Mouse (Mus musculus) limb, embryonic 11.5 days (tissue): Measurements from ENCODE around the gene Per2. TPM values are rescaled to one million over a fixed set of nuclear protein-coding genes. Genes with fewer than 3 reads are reported as not detected.
A peak's percentile ranks its signal among the peaks of the same experiment; 100 is the strongest.

Experiments
- ATAC-seq: fragments of 200-750 bp; cut with Nextera tagmentation; 2 replicates; pipeline ENCODE4 v1.8.0; 2017; ENCODE audit warnings: low read depth; ENCODE audit not compliant: insufficient number of reproducible peaks, low FRiP score, low TSS enrichment
- DNase-seq: peaks from one replicate; pipeline ENCODE4 v3.0.0-alpha.2; 2015; ENCODE audit warnings: low spot score
- H3K27ac ChIP-seq: fragments of 300-500 bp; sonication (generic); replicated peaks from 2 replicates; pipeline ENCODE4 v1.5.1; 2014; ENCODE audit warnings: low read depth, mild to moderate bottlenecking, low read length
- H3K27me3 ChIP-seq: fragments of 300-500 bp; sonication (generic); 2 replicates; pipeline ENCODE4 v1.6.1; 2014; ENCODE audit warnings: mild to moderate bottlenecking, low read length, mixed read lengths; ENCODE audit not compliant: control insufficient read depth, insufficient read depth
- H3K36me3 ChIP-seq: fragments of 300-500 bp; sonication (generic); 2 replicates; pipeline ENCODE4 v1.6.1; 2014; ENCODE audit warnings: mild to moderate bottlenecking, low read length, moderate library complexity, mixed read lengths; ENCODE audit not compliant: control insufficient read depth, insufficient read depth
- H3K4me1 ChIP-seq: fragments of 300-500 bp; sonication (generic); 2 replicates; pipeline ENCODE4 v1.6.1; 2014; ENCODE audit warnings: low read length, mixed read lengths; ENCODE audit not compliant: control insufficient read depth, insufficient read depth
- H3K4me2 ChIP-seq: fragments of 300-500 bp; sonication (generic); 2 replicates; pipeline ENCODE4 v1.6.1; 2014; ENCODE audit warnings: low read depth, mild to moderate bottlenecking, moderate library complexity; ENCODE audit not compliant: severe bottlenecking
- H3K4me3 ChIP-seq: fragments of 300-500 bp; sonication (generic); 2 replicates; pipeline ENCODE4 v1.5.1; 2014; ENCODE audit warnings: low read depth, low read length
- H3K9ac ChIP-seq: fragments of 300-500 bp; sonication (generic); 2 replicates; pipeline ENCODE4 v1.6.1; 2014; ENCODE audit warnings: mild to moderate bottlenecking, low read length
- H3K9me3 ChIP-seq: fragments of 300-500 bp; sonication (generic); 2 replicates; pipeline ENCODE4 v1.6.1; 2016; ENCODE audit warnings: low read length; ENCODE audit not compliant: control insufficient read depth
- WGBS: fragments of 180-500 bp; shearing (Covaris S2); extraction: QIAGEN DNeasy Blood & Tissue Kit; methylation state at CpG from one replicate; pipeline ENCODE4 v1.1.7; 2014; 5-methylcytosine and 5-hydroxymethylcytosine counted together
- polyA plus RNA-seq: library from polyadenylated mRNA; unstranded; fragments of >200 nt; fragmentation: Nextera tagmentation; extraction: Ambion mirVana; gene quantifications from 2 replicates; pipeline ENCODE4 v1.2.1, GENCODE M21; 2014

The Per2 gene
- polyA plus RNA-seq, 1 experiment from 2014 or later = 1.4 TPM

DNA sequence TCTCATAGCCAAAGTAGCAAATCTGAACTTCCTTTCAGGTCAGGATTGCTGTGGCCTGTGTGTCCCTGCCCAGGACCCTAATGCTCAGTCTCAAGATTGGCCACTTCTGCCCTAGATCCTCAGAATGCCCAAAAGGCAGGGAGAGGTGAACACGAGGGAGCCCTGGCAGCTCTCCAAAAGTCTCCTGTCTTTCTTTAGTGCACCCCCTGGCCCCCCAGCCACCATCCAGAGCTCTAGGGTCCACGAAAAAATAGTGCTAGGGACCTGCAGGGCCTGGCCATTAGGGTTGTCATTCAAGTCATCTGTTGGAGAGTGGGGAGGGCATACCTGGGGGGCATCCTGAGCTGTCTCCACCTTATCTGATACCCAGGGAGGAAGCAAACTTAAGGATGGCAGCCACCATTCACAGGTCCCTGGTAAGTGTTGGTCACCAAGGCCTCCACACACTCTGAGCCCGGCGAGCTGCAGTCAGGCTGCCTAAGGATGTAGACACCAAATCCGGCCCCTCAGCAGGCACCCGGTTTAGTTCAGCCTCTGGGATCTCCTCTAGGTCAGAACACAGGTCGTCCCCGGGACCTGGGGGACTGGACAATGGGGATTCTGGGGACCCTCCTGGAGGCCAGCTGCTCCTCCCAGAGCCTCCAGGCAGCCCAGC is 47.4 kb downstream of the Per2 start:
- no peak for ATAC-seq
- peaks cover 2% of the 10 kb centered on the region; the same call in 1 of the 2 replicates for H3K36me3 ChIP-seq
- WGBS = 73% methylated on average over 8 of the region's 8 CpGs
- peaks cover 24% of the 10 kb centered on the region for H3K4me1 ChIP-seq
- peak; percentile 25 for DNase-seq
- H3K4me3 ChIP-seq = peak overlapping the region; percentile 73
- no peak overlapping the region for H3K27ac ChIP-seq
- no peaks in the 10 kb centered on the region for H3K9me3 ChIP-seq
- no peaks in the 10 kb centered on the region for H3K27me3 ChIP-seq
- peak overlapping the region; percentile 99 for H3K4me2 ChIP-seq
- H3K9ac ChIP-seq = peak overlapping the region; percentile 85

DNA sequence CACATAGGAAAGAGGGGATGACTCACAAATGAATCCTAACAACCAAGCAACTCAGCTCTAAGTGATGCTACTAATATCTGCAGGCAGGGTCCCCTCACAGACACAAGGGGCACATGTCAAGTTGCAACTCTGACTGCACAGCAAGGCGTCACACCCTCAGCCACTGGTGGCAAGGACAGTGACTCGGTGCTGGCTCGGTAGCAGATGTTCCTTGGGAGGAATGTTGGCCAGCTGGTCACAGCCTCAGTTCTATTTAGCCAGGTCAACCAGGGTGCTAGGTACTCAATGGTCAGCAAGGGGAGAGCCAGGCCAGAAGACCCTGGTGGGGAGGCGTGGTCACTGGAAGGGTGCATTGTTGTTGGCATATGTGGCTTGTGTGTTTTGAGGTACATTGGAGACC is 51.3 kb downstream of the Per2 start:
- H3K36me3 ChIP-seq = peaks cover 2% of the 10 kb centered on the region; the same call in 1 of the 2 replicates
- H3K27ac ChIP-seq = no peak overlapping the region
- DNase-seq = no peak
- 72% methylated on average over 4 of the region's 4 CpGs for WGBS
- no peak overlapping the region for H3K4me3 ChIP-seq
- no peak overlapping the region for H3K9ac ChIP-seq
- ATAC-seq = no peak
- peaks cover 11% of the 10 kb centered on the region for H3K4me1 ChIP-seq
- H3K4me2 ChIP-seq = no peak overlapping the region
- no peaks in the 10 kb centered on the region for H3K27me3 ChIP-seq
- H3K9me3 ChIP-seq = no peaks in the 10 kb centered on the region

DNA sequence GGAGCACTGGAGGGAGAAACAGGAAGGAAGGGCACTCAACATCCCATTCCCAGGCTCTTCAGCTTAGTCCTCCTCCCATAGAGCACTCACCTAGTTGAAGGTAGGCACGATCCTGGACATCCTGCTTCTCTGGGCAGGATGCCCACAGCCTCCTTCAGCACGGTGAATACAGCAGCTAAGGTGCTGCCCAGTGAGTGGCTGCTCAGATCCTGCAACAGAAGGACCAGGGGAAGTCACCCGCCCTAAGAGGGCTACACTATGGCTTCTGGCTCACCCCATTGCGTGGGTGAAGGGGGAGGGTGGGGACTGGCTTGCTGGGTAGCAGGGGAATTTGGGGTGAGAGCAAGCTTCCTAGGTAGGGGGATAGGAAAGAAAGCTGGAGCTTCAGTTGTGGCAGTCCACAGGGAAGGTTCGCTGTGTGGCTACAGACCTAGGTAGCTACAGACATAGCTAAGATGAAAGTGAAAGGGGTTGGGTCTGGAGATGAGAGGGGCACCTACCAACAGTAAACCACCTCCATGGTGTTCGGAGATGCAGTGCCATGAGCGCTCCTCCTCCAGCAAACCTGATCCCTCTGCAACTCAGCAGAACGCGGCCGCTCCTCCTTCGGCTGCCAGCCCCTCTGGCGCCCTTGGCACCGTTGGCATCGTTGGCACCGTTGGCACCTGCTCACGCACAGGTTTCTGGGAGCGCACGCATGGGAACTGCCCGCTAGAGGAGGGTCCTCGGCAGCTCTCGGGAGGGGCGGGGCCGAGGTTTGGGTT is 53.5 kb downstream of the Per2 start:
- 52% methylated on average over 23 of the region's 23 CpGs for WGBS
- H3K4me3 ChIP-seq = no peak overlapping the region
- H3K36me3 ChIP-seq = no peaks in the 10 kb centered on the region
- H3K4me2 ChIP-seq = no peak overlapping the region
- no peak overlapping the region for H3K9ac ChIP-seq
- DNase-seq = no peak
- H3K9me3 ChIP-seq = no peaks in the 10 kb centered on the region
- H3K27me3 ChIP-seq = no peaks in the 10 kb centered on the region
- H3K4me1 ChIP-seq = no peaks in the 10 kb centered on the region
- no peak overlapping the region for H3K27ac ChIP-seq
- ATAC-seq = no peak

DNA sequence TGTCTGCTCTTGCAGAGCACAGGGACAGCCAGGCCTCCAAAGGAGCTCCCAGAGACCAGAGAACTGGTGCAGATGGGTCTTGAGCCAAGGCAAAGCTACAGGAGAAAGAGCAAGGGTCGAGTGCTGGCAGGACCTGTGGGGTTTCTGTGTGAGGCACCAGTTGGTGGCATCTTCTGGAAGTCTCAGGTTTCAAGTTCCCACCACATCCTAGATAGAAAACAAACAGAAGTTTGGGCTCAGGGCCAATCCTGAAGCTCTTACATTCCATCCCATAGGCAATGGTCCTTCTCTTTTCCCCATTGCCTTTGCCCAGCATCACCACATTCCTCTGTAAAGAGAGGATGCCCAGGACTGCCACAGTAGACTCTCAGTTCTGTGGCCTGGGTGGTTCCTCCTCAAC is 54.1 kb downstream of the Per2 start:
- H3K4me2 ChIP-seq = no peak overlapping the region
- DNase-seq (no peak), ATAC-seq (no peak)
- no peaks in the 10 kb centered on the region for H3K9me3 ChIP-seq
- no peak overlapping the region for H3K4me3 ChIP-seq
- WGBS = 15% methylated on average over 1 of the region's 1 CpGs
- H3K36me3 ChIP-seq = no peaks in the 10 kb centered on the region
- no peak overlapping the region for H3K9ac ChIP-seq
- H3K27me3 ChIP-seq = no peaks in the 10 kb centered on the region
- H3K4me1 ChIP-seq = no peaks in the 10 kb centered on the region
- H3K27ac ChIP-seq = no peak overlapping the region

DNA sequence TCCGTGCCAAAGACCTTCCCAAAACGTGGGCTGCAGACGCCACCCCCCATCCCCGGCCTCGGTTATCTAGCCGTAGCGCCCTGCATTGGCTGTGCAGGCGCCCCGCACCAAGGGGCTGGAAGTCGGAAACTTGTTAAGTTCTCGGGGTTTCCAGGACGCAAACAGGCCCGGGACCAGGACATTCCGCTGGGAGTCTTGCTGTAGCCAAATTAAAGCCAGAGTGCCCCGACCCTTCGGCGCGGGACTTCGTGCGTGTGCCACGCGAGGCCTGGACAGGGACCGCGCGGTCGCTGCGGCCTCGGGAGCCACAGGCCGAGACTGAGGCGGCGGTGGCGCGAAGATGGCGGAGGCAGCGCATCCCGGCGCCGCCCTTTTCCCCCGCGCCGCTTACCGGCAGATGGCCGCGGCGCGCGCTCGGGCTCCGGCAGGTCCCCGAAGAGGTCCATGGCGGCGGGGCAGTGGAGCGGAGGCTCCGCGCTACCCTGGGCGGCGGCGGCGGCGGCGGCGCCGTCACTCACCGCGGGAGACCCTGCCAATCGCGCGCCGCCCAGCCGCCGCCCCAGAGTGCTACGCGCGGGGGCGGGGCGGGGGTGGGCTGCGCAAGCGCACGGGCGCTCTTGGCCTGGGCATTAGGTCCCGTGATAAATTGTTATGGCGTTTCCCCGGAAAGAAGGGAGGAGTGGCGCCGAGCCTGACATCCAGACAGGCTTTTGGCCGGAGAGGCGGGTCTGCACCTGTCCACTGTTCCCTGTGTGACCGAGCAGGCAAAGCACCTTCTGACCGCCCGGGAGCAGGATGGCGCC is 60.7 kb downstream of the Per2 start, which contains the start of gene Ilkap:
Ilkap (minus strand) TSS at position 556 of the 803 bp plus-strand sequence.
- no peaks in the 10 kb centered on the region for H3K36me3 ChIP-seq
- DNase-seq (peak; percentile 84), ATAC-seq (peak; percentile 95)
- no peaks in the 10 kb centered on the region for H3K27me3 ChIP-seq
- WGBS = under 1% methylated on average over 74 of the region's 91 CpGs
- H3K9me3 ChIP-seq = no peaks in the 10 kb centered on the region
- H3K4me3 ChIP-seq = peak within 1 kb of the TSS; percentile 83
- peak within 1 kb of the TSS; percentile 89 for H3K9ac ChIP-seq
- H3K4me1 ChIP-seq = peaks cover 6% of the 10 kb centered on the region
- H3K27ac ChIP-seq = peak within 1 kb of the TSS; percentile 54; the same call in 1 of the 2 replicates
- peak within 1 kb of the TSS; percentile 89 for H3K4me2 ChIP-seq

DNA sequence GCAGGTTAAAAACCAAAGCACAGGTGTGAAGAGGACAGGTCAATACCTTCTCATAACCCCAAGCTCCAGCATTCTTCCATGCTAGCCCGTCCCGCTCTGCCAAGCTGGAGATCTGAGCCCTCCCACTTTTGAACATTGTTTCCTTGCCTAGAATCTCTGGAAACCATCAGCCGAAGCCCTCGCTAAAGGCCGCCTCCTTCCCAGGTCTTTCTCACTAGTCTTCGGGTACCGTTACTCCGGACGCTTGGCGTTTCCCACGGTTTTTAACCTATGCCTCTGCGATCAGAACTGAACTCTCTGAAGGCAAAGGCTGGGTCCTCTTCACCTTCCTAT is 61.2 kb downstream of the Per2 start:
- Histone ChIP-seq H3K27ac (no peak overlapping the region), H3K4me2 (peak overlapping the region; percentile 89), H3K27me3 (no peaks in the 10 kb centered on the region), H3K9ac (peak overlapping the region; percentile 89), H3K4me1 (peaks cover 6% of the 10 kb centered on the region), H3K4me3 (peak overlapping the region; percentile 83), H3K36me3 (no peaks in the 10 kb centered on the region), H3K9me3 (no peaks in the 10 kb centered on the region)
- WGBS = 2% methylated on average over 12 of the region's 12 CpGs
- ATAC-seq = no peak
- no peak for DNase-seq

DNA sequence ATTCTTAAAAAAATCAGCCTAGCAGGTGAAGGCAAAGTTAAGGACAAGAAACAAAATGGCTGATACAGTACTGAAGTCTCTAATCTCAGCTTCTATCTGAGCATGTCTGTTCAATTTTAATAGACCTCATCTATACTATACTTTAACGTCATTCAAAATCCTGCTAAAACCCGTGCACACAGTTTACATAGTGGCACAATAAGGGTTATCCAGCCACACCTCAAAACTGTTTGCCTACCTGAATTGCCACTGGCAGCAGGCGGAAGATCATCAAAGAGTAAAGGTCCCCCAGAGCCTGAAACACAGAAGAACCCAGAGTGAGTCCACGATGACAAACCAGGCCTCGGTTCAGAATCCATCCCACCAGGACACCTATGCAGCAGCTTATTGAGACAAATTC is 68.8 kb downstream of the Per2 start:
- Histone ChIP-seq H3K4me3 (no peak overlapping the region), H3K36me3 (no peaks in the 10 kb centered on the region; the same call in 1 of the 2 replicates), H3K9me3 (no peaks in the 10 kb centered on the region), H3K9ac (no peak overlapping the region), H3K4me2 (no peak overlapping the region), H3K4me1 (no peaks in the 10 kb centered on the region), H3K27ac (no peak overlapping the region), H3K27me3 (no peaks in the 10 kb centered on the region)
- DNase-seq (no peak), ATAC-seq (no peak)
- WGBS = 97% methylated on average over 5 of the region's 5 CpGs

DNA sequence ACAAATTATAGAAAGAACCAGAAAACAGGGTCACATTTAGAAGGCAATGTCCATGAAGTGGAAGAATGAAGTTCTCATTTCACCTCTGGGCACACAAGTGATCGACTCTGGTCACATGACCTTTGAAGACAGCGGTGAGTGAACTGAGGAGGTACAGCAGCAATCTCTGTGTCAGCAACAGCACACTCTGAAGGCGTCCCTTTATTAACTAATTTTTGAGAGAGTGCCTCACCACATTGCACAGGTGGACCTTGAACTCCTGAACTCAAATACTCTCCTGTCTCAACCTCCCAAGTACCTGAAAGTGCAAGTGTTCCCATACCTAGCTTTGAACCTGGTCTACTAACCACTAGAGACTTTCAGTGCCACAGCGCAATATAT is 78.0 kb downstream of the Per2 start:
- no peaks in the 10 kb centered on the region for H3K4me1 ChIP-seq
- peaks cover 48% of the 10 kb centered on the region; the same call in 1 of the 2 replicates for H3K36me3 ChIP-seq
- no peak overlapping the region for H3K27ac ChIP-seq
- H3K27me3 ChIP-seq = no peaks in the 10 kb centered on the region
- no peak overlapping the region for H3K9ac ChIP-seq
- H3K9me3 ChIP-seq = no peaks in the 10 kb centered on the region
- DNase-seq (no peak), ATAC-seq (no peak)
- WGBS = 94% methylated on average over 4 of the region's 4 CpGs
- H3K4me2 ChIP-seq = no peak overlapping the region
- no peak overlapping the region for H3K4me3 ChIP-seq
